Mouse (Mus musculus): ENCODE measurements at regions not wholly inside any gene's neighbourhood (a gene's known extent, or its start where the extent isn't known, plus 50 kb on each side); places are given as distances from the start of the nearest gene placed in this dataset.

GRCm38 (mm10) chr5:96931091-96931490, 66.4 kb upstream of the Bmp2k start:
- DNase-seq (ENCODE audit: low spot score in 2 of 2): no peak

GRCm38 (mm10) chr5:96931576-96932152, 65.8 kb upstream of the Bmp2k start:
- no peak for DNase-seq (ENCODE audit: low spot score in 2 of 2)

- no peak for DNase-seq (ENCODE audit: low spot score in 2 of 2)
Measured at GRCm38 (mm10) chr5:96936239-96936638, 61.2 kb upstream of the Bmp2k start.

- no peak for DNase-seq (ENCODE audit: low spot score in 2 of 2)
Measured at GRCm38 (mm10) chr5:96938718-96939117, 58.8 kb upstream of the Bmp2k start.

- no peak for DNase-seq (ENCODE audit: low spot score in 2 of 2)
Measured at GRCm38 (mm10) chr5:96939273-96939672, 58.2 kb upstream of the Bmp2k start.

GRCm38 (mm10) chr5:96940170-96941086, 57.1 kb upstream of the Bmp2k start:
- no peak for DNase-seq (ENCODE audit: low spot score in 2 of 2)

- no peak for DNase-seq (ENCODE audit: low spot score in 2 of 2)
Measured at GRCm38 (mm10) chr5:96941087-96941468, 56.4 kb upstream of the Bmp2k start.

- no peak for DNase-seq (ENCODE audit: low spot score in 2 of 2)
Measured at GRCm38 (mm10) chr5:96941518-96941917, 56.0 kb upstream of the Bmp2k start.
